Mouse (Mus musculus) cerebellum, adult 9-10 months (tissue): ENCODE data around the gene Cpeb3.
"Not testable (repeated sequence)": the region's sequence is repeated elsewhere in the genome, so short reads cannot be mapped to it uniquely, and the experiment has no call there.

Experiments used
- DNase-seq: peaks from one replicate; pipeline ENCODE4 v3.0.0; 2022

The Cpeb3 gene

DNA sequence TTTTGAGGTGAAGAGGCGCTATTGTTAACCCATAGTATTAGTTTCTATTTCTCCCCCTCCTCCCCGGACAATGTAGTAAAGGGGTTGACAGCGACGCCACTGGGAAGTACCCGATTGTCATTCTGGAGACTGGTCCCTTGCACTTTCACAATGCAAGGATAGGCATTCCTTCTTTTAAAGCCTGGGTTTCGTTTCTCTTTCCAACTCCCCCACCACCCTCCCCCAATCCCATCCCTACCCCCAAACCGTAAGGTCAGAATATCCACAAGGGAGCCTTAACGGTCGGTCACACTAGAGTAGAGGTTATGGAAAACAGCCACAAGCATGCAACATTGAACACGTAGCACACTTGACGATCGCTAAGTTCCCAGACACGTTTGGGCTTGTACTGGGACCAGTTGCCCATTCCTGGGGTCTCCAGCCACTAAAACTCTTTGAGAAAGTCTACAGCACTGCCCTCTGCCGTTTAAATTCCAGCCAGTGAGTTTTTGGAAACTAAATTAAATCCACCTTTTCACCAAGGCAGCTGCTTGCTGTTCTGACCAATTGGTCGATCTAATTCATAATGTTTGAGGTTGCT is at the start of gene Cpeb3:
Gene Cpeb3 (minus strand): TSS at position 426 of the 580 bp plus-strand sequence.
- DNase-seq: peak; percentile 51

DNA sequence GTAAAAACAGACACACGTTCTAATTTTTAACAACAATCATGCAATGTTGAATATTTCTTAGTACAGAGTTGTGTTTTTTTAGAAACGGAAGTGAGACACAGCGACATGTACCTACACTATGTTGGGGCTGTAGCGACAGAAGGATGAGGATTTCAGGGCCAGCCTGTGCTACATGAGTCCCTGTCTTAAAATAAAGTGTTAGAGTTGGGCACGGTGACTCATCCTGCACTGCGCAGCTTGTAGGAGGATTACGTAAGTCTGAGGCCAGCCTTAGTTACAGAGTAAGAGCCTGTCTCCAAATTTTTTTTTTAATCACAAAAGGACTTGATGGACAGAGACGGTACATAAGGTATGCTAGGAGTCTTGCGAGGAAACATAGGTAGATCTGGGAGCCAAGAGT is 46.9 kb upstream of the Cpeb3 start:
- no peak for DNase-seq

DNA sequence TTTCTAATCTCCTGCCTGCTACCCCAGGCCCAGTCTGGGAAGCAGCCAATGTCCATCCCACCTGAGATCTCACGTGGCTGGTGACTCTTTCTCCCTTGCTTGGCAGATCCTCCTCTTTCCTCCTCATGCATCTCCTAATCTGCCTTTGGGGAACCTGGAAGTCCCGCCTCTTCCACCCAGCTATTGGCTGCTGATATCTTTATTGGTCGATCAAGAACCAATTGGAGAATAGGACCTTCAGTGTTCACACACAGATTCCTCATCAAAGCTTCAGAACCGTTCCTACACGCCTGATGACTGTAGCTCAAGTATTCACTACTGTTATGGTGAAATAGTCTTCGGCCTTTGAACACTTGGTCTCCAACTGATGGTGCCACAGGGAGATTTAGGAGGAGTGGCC is 43.7 kb upstream of the Cpeb3 start:
- no peak for DNase-seq

DNA sequence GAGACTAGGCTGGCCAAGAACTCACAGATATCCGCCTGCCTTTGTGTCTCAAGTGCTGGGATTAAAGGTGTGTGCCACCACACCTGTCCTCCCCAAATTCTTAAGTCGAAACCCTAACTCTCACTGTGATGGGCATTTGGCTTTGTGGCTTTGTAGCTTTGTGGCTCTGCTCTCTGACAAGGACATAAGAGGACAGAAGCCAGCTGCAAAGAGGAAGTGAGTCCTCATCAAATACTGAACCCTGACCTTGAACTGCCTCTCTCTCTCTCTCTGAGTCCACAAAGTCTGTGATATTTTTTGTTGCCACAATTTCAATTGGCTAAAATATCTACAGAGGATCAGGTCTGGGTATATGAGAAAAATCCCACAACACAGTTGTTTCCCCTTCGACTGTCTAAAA is 39.8 kb upstream of the Cpeb3 start:
- DNase-seq: no peak

DNA sequence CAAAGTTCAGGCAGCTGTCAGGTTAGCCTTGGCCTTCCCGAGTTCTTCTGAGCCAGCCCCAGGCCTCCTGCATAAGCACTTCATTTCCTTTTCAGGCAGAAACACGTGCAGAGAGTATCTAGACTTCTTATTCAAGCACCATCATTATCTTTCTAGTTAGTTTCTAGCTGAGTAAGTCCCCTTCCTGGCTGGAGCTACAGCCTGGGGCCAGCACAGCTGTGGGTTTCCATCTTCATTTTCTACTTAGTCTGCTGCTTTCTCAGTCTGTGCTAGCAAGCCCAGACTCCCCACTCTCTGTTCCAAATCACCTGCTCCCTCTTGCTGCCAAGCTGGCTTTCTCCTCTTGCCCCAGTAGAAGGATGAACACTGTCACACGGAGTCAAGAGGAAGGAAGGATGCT is 38.5 kb upstream of the Cpeb3 start:
- DNase-seq: no peak

DNA sequence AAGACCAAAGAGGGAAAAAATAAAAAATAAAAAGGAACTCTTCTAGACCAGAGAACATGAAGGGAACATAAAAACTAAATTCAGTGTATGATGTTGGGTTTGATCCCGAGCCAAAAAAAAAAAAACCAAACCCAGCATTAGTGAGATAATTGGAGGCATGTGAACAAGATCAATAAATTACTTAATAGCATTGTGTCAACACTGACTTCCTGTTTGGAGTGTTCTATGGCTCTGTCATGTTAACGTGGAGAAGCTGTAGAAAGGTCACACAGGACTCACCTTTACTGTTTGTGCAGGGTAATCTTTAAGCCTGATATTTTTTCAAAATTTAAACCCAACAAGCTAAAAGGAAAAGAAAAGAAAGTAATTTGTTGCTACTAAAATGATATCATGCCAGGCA is 34.3 kb upstream of the Cpeb3 start:
- no peak for DNase-seq

DNA sequence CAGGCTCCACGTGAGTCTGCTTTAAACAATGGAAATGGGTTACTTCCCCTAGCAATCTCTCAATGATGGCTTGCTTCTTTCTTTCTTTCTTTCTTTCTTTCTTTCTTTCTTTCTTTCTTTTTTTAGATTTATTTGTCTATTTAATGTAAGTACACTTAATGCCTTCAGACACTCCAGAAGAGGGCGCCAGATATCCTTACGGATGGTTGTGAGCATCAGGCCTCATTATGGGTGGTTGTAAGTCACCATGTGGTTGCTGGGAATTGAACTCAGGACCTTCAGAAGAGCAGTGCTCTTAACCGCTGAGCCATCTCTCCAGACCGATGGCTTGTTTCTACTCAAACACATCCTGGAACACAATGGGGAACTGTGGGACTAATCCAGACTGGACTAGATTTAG is 32.8 kb upstream of the Cpeb3 start:
- DNase-seq: no peak

DNA sequence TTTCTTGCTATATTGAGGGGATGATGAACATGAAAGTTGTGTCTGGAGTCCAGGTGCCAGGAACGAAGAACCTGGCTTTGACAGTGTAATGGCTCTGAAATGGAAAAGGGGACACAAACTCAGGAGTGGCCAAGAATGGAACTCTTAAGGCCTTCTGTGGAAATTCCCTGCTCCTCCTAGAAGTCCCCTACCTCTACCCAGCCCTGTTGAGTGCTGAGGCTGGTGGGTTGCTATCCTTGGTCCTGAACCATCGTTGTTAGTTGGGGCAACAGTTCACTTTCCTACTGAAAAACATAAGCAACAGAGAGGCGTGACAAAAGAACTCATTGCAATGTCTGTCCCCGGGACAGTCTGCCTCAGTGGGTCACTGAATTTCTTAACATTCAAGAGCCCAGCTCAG is 30.7 kb upstream of the Cpeb3 start:
- no peak for DNase-seq

DNA sequence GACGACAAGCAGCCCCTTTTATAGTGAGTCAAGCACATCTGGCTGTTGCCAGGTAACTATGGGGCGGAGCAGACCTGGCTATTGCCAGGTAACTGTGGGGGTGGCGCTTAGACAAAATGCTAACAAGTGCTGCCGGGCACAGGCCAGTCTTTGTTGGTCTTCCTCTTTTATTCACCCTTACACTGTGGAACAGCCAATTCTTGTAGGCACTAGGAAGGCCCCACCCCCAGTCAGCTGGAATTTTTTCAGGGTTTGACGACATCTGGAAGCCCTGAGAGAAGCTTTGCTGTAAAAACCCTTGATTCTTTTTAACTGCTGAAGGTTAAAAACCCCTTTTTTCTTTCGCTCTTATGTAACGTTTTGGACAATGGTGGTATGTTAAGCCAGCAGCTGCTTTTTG is 30.2 kb upstream of the Cpeb3 start:
- no peak for DNase-seq

DNA sequence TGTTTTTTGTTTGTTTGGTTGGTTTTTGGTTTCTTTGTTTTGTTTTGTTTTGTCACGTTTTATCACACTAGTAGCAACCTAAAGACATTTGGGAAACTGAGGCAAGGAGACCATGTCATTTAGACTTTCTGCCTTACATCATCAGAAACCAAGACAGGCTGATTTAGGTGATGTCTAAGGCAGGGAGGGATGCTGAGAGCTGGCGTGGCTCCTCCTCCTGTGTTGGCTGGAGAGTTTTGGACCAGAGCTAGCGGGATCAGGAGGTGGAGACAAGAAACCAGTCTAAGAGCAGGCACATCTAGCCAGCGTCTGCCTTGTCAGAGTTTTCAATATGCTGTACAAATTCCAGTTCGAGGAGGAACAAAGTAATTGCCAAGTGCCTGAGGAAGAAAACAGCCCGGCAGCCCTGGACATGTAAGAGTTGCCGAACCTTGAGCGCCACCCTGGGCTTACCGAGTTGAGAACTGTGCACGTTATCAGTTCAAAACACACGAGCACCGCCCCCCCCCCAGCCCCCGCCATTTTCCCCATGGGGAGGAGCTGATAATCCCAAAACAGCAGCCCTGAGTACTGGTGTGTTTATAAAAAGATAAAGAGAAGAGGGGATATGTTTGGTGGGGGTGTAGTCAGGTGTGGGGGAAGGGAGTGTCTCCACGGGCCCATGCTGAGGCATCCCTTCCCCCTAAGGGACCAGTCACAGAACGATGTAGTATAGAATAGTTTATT is 29.5 kb upstream of the Cpeb3 start:
- no peak for DNase-seq

DNA sequence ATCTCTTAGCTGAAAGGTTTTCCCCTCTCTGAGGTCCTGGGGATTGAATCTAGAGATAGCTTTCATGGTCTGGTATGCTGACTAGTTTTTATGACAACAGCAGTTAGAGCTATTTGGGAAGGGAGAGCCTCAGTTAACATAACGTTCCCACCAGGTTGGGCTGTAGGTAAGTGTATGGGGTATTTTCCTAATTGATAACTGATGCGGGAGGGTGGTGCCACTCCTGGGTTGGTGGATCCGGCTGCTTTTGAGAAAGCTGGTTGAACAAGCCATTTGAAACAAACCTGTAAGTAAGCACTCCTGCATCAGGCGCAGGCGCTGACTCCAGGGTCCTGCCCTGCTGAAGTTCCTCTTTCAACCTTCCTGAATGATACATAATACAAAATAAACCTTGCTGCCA is 28.9 kb upstream of the Cpeb3 start:
- DNase-seq: no peak

DNA sequence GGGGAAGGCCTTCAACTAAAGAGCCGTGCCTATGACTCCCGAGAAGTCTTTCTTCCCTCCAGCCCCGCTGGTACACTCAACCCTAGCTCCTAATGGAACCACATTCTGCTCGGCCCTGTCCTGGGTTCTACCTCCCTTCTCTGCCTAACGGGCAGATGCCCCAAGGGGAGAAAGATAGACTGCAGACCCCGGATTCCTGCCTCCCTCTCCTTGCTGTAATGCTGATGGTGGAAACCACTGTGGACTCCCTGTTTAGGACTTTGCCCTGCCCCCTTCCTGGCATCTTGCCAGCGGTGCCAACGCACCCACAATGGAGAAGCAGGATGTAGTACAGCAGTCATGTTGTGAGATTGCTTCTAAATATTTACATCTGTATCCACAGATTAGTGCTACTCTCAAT is 27.4 kb upstream of the Cpeb3 start:
- DNase-seq: no peak

DNA sequence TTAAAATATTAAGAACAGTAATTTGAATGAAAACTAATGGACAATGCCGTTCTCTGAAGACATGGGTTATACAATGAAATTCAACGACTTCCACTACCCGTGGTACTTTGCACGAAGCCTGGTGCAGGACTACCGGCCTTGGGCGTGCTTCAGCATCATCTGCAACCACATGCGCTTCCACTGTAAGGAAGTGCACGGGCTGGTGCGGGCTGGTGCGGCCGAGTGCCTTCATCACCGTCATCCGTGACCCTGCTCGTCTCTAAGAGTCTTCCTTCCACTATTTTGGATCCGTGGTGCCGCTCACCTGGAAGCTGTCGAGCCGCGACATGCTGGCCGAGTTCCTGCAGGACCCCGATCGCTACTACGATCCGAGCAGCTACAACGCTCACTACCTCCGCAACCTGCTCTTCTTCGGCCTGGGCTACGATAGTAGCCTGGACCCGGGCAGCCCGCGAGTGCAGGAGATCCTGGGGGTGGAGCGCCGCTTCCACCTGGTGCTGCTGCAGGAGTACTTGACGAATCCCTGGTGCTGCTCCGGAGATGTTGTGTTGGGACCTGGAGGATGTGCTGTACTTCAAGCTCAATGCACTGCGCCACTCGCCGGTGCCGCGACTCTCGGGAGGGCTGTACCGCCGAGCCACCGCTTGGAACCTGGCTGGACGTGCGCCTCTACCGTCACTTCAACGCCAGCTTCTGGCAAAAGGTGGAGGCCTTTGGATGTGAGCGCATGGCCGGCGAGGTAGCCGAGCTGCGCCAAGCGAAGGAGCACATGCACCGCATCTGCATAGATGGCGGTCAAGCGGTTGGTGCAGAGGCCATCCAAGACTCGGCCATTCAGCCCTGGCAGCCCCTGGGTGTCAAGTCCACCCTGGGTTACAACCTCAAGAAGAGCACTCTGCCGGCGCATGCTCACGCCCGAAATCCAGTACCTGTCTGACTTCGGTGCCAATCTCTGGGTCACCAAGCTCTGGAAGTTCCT is 25.4 kb upstream of the Cpeb3 start:
- DNase-seq: peak; percentile 24

DNA sequence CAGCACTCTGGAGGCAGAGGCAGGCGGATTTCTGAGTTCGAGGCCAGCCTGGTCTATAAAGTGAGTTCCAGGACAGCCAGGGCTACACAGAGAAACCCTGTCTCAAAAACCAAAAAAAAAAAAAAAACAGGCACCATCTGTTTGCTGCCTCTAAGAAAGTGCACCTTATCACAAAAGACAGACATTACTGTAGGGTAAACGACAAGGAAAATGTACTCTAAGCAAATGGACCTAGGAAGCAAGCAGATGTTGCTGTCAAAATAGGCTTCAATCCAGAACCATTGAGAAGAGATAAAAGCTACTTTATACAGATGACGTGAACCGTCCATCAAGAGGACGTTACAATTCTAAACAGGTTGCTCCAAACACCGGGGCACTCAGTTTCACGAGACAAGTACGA is 24.2 kb upstream of the Cpeb3 start:
- not testable (repeated sequence) for DNase-seq

DNA sequence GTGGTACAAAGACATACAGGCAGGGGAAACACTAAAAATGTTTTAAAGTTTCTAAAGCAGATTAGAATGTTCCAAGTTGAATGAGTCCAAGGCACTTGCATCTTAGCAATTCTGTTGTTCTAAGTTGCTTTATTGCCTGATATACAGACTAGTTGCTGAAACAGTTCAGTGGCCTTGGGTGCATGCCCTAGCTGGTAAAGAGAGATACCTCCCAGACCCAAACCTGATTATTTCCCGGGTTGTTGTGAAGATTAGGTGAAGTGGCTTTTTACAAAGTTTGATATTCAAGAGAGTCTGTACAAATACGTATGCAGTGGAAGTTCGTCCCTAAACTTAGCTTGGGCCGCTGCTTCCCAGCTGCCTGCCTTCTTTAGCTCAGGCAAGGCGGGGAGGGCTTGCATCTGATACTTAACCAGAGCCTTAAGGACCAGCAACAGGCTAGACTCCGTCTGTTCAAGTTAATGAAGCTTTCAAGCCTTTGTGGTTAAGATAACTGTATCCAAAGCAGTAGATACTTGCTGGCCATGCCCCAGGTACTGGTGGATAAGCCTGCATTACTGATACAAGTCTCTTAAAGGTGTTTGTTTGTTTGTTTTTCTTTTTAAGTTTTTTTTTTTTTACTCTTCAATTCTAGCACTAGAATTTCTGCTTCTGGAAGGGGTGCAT is 16.9 kb upstream of the Cpeb3 start:
- no peak for DNase-seq

DNA sequence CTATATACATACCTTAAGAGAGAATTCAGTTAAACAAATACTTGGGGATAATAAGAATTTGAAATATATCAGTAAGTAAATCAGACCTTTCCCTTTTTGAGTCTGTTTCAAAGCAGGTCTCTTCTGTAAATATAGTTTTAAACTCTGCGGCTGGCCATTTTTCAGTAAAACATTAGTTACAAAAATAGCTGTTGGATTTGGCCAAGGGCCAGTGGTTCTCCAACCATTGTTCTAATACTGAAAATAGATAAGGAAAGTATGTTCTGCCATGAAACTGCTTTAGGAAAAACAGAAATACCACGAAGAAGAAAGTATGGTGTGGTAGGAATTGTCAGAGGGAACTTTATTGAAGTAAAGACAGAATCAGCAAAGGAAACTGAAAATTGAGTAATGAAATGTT is 6.3 kb upstream of the Cpeb3 start:
- no peak for DNase-seq

DNA sequence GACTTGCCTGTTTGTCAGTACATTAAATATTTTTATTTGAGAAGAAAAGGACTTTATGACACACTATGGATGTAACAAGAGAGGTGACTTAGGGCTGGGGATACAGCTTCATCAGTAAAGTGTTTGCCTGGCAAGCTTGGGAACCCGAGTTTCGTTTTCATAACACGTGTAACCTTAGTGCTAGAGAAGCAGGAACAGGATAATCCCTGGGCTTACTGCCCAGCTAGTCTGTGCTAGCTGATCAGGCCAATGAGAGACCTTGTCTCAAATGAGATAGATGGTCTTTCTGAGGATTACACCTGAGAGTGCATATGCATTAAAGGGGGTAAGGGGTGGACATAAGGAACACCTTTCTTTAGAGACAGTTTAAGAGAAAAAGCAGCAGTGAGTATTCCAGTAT is 3.0 kb upstream of the Cpeb3 start:
- no peak for DNase-seq

DNA sequence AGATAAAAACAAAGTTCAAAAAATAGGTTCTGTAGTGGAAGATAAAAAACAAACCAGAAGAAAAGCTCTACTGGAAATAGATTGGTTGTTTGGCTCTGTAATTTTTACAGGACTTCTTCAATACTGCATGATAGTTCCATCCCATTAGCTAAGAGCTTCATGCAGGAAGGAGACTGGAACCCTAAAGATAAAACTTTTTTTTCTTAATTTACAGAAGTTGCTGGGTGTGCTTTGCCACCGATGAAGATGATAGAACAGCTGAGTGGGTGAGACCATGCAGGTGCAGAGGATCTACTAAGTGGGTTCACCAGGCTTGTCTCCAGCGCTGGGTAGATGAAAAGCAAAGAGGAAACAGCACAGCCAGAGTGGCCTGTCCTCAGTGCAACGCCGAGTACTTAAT is 2.1 kb upstream of the Cpeb3 start:
- no peak for DNase-seq

DNA sequence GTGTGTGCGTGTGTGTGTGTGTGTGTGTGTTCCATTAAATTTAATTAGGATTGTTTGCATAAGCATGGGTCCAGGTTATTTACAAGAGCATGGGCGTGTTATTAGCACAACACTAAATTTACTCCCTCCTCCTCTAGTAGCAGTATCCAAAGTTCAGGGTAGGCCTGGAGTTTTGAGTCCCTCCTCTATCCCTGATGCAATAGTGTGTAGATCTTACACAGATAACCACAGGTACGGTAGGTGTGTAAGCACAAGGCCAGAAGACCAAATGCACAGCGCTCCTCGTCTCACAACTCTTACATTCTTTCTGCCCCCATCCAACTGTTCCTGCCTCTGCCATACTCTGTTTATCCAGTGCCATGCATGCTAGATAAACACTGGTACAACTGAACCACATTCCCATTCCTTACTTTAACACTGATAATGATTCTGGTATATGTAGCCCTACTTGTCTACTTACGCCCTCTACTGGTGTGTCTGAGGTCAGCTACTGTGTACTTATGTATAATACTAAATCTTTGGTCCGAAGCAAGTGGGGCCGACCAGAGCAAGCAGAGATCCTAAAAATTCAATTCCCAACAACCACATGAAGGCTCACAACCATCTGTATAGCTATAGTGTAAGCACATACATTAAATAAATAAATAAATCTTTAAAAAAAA is 1.2 kb upstream of the Cpeb3 start:
- peak; percentile 43 for DNase-seq

DNA sequence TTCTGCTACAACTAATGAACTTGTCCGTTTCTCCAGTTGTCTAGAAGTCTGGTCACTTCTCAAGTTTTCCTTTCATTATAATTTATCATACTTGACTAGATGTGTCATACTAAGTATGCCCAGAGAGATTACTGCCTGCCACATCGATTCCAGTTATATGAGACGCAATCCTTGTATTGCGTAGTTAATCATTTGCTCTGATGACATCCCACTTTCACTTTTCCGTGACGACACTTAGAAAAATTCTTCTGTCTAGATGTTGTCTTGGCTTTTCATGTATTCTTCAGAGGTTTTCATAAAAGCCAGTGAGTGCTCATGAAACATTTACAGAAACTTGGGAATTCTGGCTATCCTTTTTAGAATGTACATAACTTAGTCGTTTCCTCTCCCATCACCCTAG is 585 bp upstream of the Cpeb3 start:
- DNase-seq: no peak

DNA sequence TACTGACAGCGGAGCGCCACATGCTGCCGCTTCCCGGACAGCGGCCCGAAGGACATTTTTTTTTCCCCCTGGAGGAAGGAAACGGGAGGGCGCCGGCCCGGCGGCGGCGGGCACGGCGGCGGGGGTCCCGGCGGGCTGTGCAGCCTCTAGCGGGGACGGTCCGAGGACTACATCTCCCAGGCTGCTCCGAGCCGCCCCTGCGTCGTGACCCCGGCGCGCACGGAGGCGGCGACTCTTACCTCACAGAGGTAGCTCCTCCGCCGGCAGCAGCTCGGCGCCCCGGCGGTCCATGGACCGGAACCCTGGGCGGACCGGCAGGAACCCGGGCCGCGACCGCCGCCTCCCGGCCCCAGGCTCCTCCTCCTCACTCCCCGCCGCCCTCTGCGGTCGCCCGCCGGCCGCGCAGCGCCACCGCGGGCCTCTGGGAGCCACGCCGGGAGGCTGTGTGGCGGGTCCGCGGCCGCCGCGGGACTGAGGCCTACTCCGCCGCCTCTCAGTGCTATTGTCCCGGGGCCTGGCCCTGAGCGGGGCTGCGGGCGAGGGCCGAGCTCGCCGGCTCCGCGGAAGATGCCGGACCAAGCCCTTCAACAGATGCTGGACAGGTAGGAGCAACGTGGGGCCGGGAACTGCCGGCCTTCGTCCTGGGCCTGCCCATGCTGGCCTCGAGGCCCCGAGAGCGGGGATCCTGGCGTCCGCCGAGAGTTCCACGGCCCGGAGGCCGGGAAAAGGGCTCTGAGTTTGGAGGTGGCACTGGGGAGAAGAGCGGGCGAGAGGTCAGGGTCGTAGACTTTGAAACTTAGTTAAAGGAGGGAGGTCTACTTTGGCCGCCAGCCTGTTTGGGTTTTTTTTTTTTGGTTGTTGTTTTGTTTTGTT is 862 bp downstream of the Cpeb3 start, which contains the start of gene March5:
Gene March5 (plus strand): TSS at position 241 of the 873 bp plus-strand sequence.
- peak; percentile 88 for DNase-seq
